In genomic region chr9:82976936-82977335, GRCm38 (mm10) we compare ENCODE assay signal across 8 mouse cellular contexts. TPM values are rescaled to one million over a fixed set of nuclear protein-coding genes. Genes with fewer than 3 reads are reported as not detected.
DNase-seq lines count a peak whose midpoint lies in the region; ATAC-seq and TF ChIP-seq lines count a peak whose summit lies in the region.

No protein-coding gene starts in this region.

- no peak for DNase-seq in lung, postnatal 36 days
- DNase-seq in brain, adult 2 months (ENCODE audit: low read depth, low spot score), result peak; percentile 72
- no peak for DNase-seq in intestine, embryonic 14.5 days (ENCODE audit: low spot score)
- no peak for DNase-seq in liver, postnatal 0 days
- DNase-seq in layer of hippocampus, adult 9-10 months (ENCODE audit: low spot score), result no peak

- no peak for TF ChIP-seq EP300 in liver, postnatal 0 days (IDR thresholded peaks at IDR 0.05; ENCODE audit: low read depth)

- peak overlapping the region; percentile 41 for H3K4me2 ChIP-seq in lung, embryonic 16.5 days (ENCODE audit: low read depth, low read length)
- H3K4me2 ChIP-seq in forebrain, embryonic 13.5 days, result peak overlapping the region; percentile 78
- peak overlapping the region; percentile 77 for H3K4me2 ChIP-seq in intestine, embryonic 14.5 days (ENCODE audit: low read length)
- H3K4me2 ChIP-seq in liver, postnatal 0 days (ENCODE audit: low read depth, low read length), result peak overlapping the region; percentile 76

- no peaks in the 10 kb centered on the region for H3K36me3 ChIP-seq in lung, embryonic 16.5 days (ENCODE audit: control insufficient read depth, insufficient read depth, low read length)
- H3K36me3 ChIP-seq in forebrain, embryonic 13.5 days (ENCODE audit: poor library complexity, severe bottlenecking), result no peaks in the 10 kb centered on the region
- H3K36me3 ChIP-seq in intestine, embryonic 14.5 days (ENCODE audit: control insufficient read depth, insufficient read depth, low read length), result no peaks in the 10 kb centered on the region
- H3K36me3 ChIP-seq in liver, postnatal 0 days (replicated peaks; ENCODE audit: insufficient read depth, low read length), result no peaks in the 10 kb centered on the region

- no peaks in the 10 kb centered on the region for H3K27me3 ChIP-seq in lung, embryonic 16.5 days (ENCODE audit: control insufficient read depth, insufficient read depth, low read depth, low read length)
- H3K27me3 ChIP-seq in forebrain, embryonic 13.5 days, result no peaks in the 10 kb centered on the region
- no peaks in the 10 kb centered on the region for H3K27me3 ChIP-seq in intestine, embryonic 14.5 days (replicated peaks; ENCODE audit: control insufficient read depth, insufficient read depth, low read length)
- H3K27me3 ChIP-seq in liver, postnatal 0 days (ENCODE audit: insufficient read depth, low read length), result no peaks in the 10 kb centered on the region

- no peak for ATAC-seq in lung, embryonic 16.5 days (ENCODE audit: low read depth)
- no peak for ATAC-seq in forebrain, embryonic 13.5 days
- no peak for ATAC-seq in intestine, embryonic 14.5 days (replicated peaks; ENCODE audit: low FRiP score, low TSS enrichment, low read depth)
- no peak for ATAC-seq in liver, postnatal 0 days
- no peak for ATAC-seq in CD4-positive, CD25-positive, alpha-beta regulatory T cell, adult 4 months

- H3K9me3 ChIP-seq in lung, embryonic 16.5 days (ENCODE audit: control insufficient read depth, low read length), result no peaks in the 10 kb centered on the region
- H3K9me3 ChIP-seq in forebrain, embryonic 13.5 days (replicated peaks), result no peaks in the 10 kb centered on the region
- no peaks in the 10 kb centered on the region for H3K9me3 ChIP-seq in intestine, embryonic 14.5 days (ENCODE audit: control insufficient read depth, low read length)
- H3K9me3 ChIP-seq in liver, postnatal 0 days (ENCODE audit: low read length), result no peaks in the 10 kb centered on the region

- 29% methylated on average over 5 of the region's 5 CpGs for WGBS in lung, embryonic 16.5 days
- 11% methylated on average over 5 of the region's 5 CpGs for WGBS in forebrain, embryonic 13.5 days
- whole genome bisulfite sequencing in intestine, embryonic 14.5 days, result 15% methylated on average over 5 of the region's 5 CpGs
- WGBS in liver, postnatal 0 days (ENCODE audit: insufficient replicate concordance), result 40% methylated on average over 5 of the region's 5 CpGs

- H3K27ac ChIP-seq in lung, embryonic 16.5 days (ENCODE audit: low read length), result no peak overlapping the region
- peak overlapping the region; percentile 100 for H3K27ac ChIP-seq in forebrain, embryonic 13.5 days
- H3K27ac ChIP-seq in intestine, embryonic 14.5 days (ENCODE audit: low read depth), result no peak overlapping the region; the same call in 1 of the 2 replicates
- no peak overlapping the region for H3K27ac ChIP-seq in liver, postnatal 0 days (ENCODE audit: low read depth)

- no peak overlapping the region for H3K4me3 ChIP-seq in lung, embryonic 16.5 days (ENCODE audit: low read length)
- peak overlapping the region; percentile 90 for H3K4me3 ChIP-seq in forebrain, embryonic 13.5 days
- H3K4me3 ChIP-seq in intestine, embryonic 14.5 days (ENCODE audit: low read depth, low read length), result peak overlapping the region; percentile 90; the same call in 1 of the 2 replicates
- H3K4me3 ChIP-seq in liver, postnatal 0 days (ENCODE audit: low read depth, low read length), result peak overlapping the region; percentile 89

- peak overlapping the region; percentile 51; the same call in 1 of the 2 replicates for H3K9ac ChIP-seq in lung, embryonic 16.5 days (ENCODE audit: low read length)
- peak overlapping the region; percentile 99 for H3K9ac ChIP-seq in forebrain, embryonic 13.5 days
- peak overlapping the region; percentile 97 for H3K9ac ChIP-seq in intestine, embryonic 14.5 days (ENCODE audit: low read length)
- H3K9ac ChIP-seq in liver, postnatal 0 days (replicated peaks), result no peak overlapping the region

- no peak for TF ChIP-seq CTCF in liver, postnatal 0 days (IDR thresholded peaks at IDR 0.05; ENCODE audit: low read depth)

- peaks cover 7% of the 10 kb centered on the region; the same call in 1 of the 2 replicates for H3K4me1 ChIP-seq in lung, embryonic 16.5 days (replicated peaks; ENCODE audit: control insufficient read depth, insufficient read depth, low read length)
- peaks cover 14% of the 10 kb centered on the region for H3K4me1 ChIP-seq in forebrain, embryonic 13.5 days
- H3K4me1 ChIP-seq in intestine, embryonic 14.5 days (replicated peaks; ENCODE audit: control insufficient read depth, insufficient read depth, low read length), result peaks cover 7% of the 10 kb centered on the region
- peaks cover 8% of the 10 kb centered on the region for H3K4me1 ChIP-seq in liver, postnatal 0 days (ENCODE audit: insufficient read depth)

RNA-seq across cellular contexts. Expression of gene Phip, which starts 1.6 kb away (rescaled TPM):
- polyA plus RNA-seq in lung, embryonic 16.5 days (2015; fragmentation: Nextera tagmentation; extraction: Ambion mirVana), result 77.9 and 79.3 TPM in 2 replicates
- 160 and 163 TPM in 2 replicates for polyA plus RNA-seq in forebrain, embryonic 13.5 days (2015; fragmentation: Nextera tagmentation; extraction: Ambion mirVana)
- 71.1 and 83.6 TPM in 2 replicates for polyA plus RNA-seq in intestine, embryonic 14.5 days (2014; fragmentation: Nextera tagmentation; extraction: Ambion mirVana)
- 15.1 and 15.4 TPM in 2 replicates for polyA plus RNA-seq in liver, postnatal 0 days (2015; fragmentation: Nextera tagmentation; extraction: Ambion mirVana)
- polyA plus RNA-seq in CD4-positive, CD25-positive, alpha-beta regulatory T cell, adult 4 months (2017; shearing (Covaris generic)), result 100 to 1,000 TPM in 1 of 2 experiments, 10 to 100 TPM in 1; 86.7 to 104 TPM
